In genomic region chr7:4501558-4502397, GRCm38 (mm10) we compare ENCODE assay signal across 8 mouse cellular contexts. TPM values are rescaled to one million over a fixed set of nuclear protein-coding genes. Genes with fewer than 3 reads are reported as not detected.
A peak's percentile ranks its signal among the peaks of the same experiment; 100 is the strongest.
DNase-seq lines count a peak whose midpoint lies in the region; ATAC-seq and TF ChIP-seq lines count a peak whose summit lies in the region.

TSS of gene Ppp1r12c (minus strand) at chr7:4501680.

- peak; percentile 86 for DNase-seq in 3134 (ENCODE audit: extremely low read depth, insufficient read length, low spot score)
- DNase-seq in adrenal gland, postnatal 4 days (ENCODE audit: low spot score in 2 of 2), result peak; percentile 88
- peak; percentile 97 for DNase-seq in embryonic facial prominence, embryonic 14.5 days (ENCODE audit: low spot score)
- peak; percentile 97 for DNase-seq in heart, adult 8-10 months (ENCODE audit: low spot score)
- peak; percentile 95 for DNase-seq in kidney, adult 9 months
- DNase-seq in limb, embryonic 14.5 days (ENCODE audit: low spot score), result peak; percentile 94
- peak; percentile 97 for DNase-seq in midbrain, postnatal 0 days (ENCODE audit: low spot score)
- DNase-seq in spleen, postnatal 14 days (ENCODE audit: low spot score in 2 of 2), result peak; percentile 92 to 96

- H3K4me1 ChIP-seq in embryonic facial prominence, embryonic 14.5 days (ENCODE audit: control insufficient read depth, insufficient read depth, low read length), result peaks cover 22% of the 10 kb centered on the region
- peaks cover 29% of the 10 kb centered on the region for H3K4me1 ChIP-seq in limb, embryonic 14.5 days (ENCODE audit: control insufficient read depth, insufficient read depth, low read length)
- peaks cover 20% of the 10 kb centered on the region; the same call in 1 of the 2 replicates for H3K4me1 ChIP-seq in midbrain, postnatal 0 days (ENCODE audit: insufficient read depth, low read length)

- TF ChIP-seq CTCF in midbrain, postnatal 0 days (IDR thresholded peaks at IDR 0.05), result no peak

- H3K4me2 ChIP-seq in embryonic facial prominence, embryonic 14.5 days (ENCODE audit: low read depth, low read length), result peak within 1 kb of the TSS; percentile 66
- peak within 1 kb of the TSS; percentile 73 for H3K4me2 ChIP-seq in limb, embryonic 14.5 days (replicated peaks; ENCODE audit: low read depth, low read length, severe bottlenecking)
- H3K4me2 ChIP-seq in midbrain, postnatal 0 days (ENCODE audit: low read depth, low read length, poor library complexity, severe bottlenecking), result peak within 1 kb of the TSS; percentile 78

- WGBS in embryonic facial prominence, embryonic 14.5 days, result under 1% methylated on average over 35 of the region's 62 CpGs
- under 1% methylated on average over 40 of the region's 62 CpGs for WGBS in limb, embryonic 14.5 days
- under 1% methylated on average over 43 of the region's 62 CpGs for WGBS in midbrain, postnatal 0 days

- H3K27me3 ChIP-seq in embryonic facial prominence, embryonic 14.5 days (replicated peaks; ENCODE audit: control insufficient read depth, insufficient read depth, low read length), result no peaks in the 10 kb centered on the region
- no peaks in the 10 kb centered on the region for H3K27me3 ChIP-seq in limb, embryonic 14.5 days (ENCODE audit: control insufficient read depth, insufficient read depth, low read length)
- H3K27me3 ChIP-seq in midbrain, postnatal 0 days (ENCODE audit: insufficient read depth, low read length), result no peaks in the 10 kb centered on the region

- 0 out of 2 replicates have a peak, but pooled peaks have one; percentile 43 for TF ChIP-seq POLR2A in limb, embryonic 14.5 days (IDR thresholded peaks at IDR 0.05; ENCODE audit: borderline replicate concordance, extremely low read depth, insufficient read depth, insufficient read length)

- no peaks in the 10 kb centered on the region for H3K9me3 ChIP-seq in embryonic facial prominence, embryonic 14.5 days (ENCODE audit: control insufficient read depth, low read length)
- H3K9me3 ChIP-seq in limb, embryonic 14.5 days (ENCODE audit: control insufficient read depth, low read length), result no peaks in the 10 kb centered on the region
- no peaks in the 10 kb centered on the region for H3K9me3 ChIP-seq in midbrain, postnatal 0 days (ENCODE audit: low read length)

- H3K9ac ChIP-seq in embryonic facial prominence, embryonic 14.5 days (ENCODE audit: low read depth, low read length), result peak within 1 kb of the TSS; percentile 96
- H3K9ac ChIP-seq in limb, embryonic 14.5 days (ENCODE audit: low read depth, low read length, severe bottlenecking), result peak within 1 kb of the TSS; percentile 91
- H3K9ac ChIP-seq in midbrain, postnatal 0 days (replicated peaks; ENCODE audit: low read length, poor library complexity, severe bottlenecking), result peak within 1 kb of the TSS; percentile 95

- peak within 1 kb of the TSS; percentile 86 for H3K27ac ChIP-seq in embryonic facial prominence, embryonic 14.5 days (replicated peaks; ENCODE audit: low read depth, low read length)
- H3K27ac ChIP-seq in limb, embryonic 14.5 days (replicated peaks; ENCODE audit: low read depth, low read length), result peak within 1 kb of the TSS; percentile 88
- H3K27ac ChIP-seq in midbrain, postnatal 0 days (ENCODE audit: low read depth, low read length), result peak within 1 kb of the TSS; percentile 88

- peak; percentile 95 for ATAC-seq in embryonic facial prominence, embryonic 14.5 days (ENCODE audit: low read depth)
- ATAC-seq in limb, embryonic 14.5 days (ENCODE audit: low FRiP score, low read depth), result peak; percentile 94
- peak; percentile 93 for ATAC-seq in midbrain, postnatal 0 days (ENCODE audit: low FRiP score)

- peak within 1 kb of the TSS; percentile 87 for H3K4me3 ChIP-seq in embryonic facial prominence, embryonic 14.5 days (ENCODE audit: low read depth, low read length)
- H3K4me3 ChIP-seq in limb, embryonic 14.5 days (replicated peaks; ENCODE audit: low read length), result peak within 1 kb of the TSS; percentile 78
- peak within 1 kb of the TSS; percentile 89 for H3K4me3 ChIP-seq in midbrain, postnatal 0 days (ENCODE audit: low read depth, low read length)

- 0 out of 2 replicates have a peak, but pooled peaks cover 7% of the 10 kb centered on the region for H3K36me3 ChIP-seq in embryonic facial prominence, embryonic 14.5 days (ENCODE audit: control insufficient read depth, insufficient read depth, low read length)
- peaks cover 8% of the 10 kb centered on the region for H3K36me3 ChIP-seq in limb, embryonic 14.5 days (ENCODE audit: control insufficient read depth, insufficient read depth, low read length)
- peaks cover 6% of the 10 kb centered on the region for H3K36me3 ChIP-seq in midbrain, postnatal 0 days (ENCODE audit: insufficient read depth, low read length)

RNA-seq across cellular contexts. Expression of gene Ppp1r12c, which starts in this region (rescaled TPM):
- 100 to 1,000 TPM; 106 to 112 TPM for total RNA-seq in adrenal gland, postnatal 4 days (2021)
- 49.2 and 50.8 TPM in 2 replicates for polyA plus RNA-seq in embryonic facial prominence, embryonic 14.5 days (2014; fragmentation: Nextera tagmentation; extraction: Ambion mirVana)
- 10 to 100 TPM; 55.6 to 74.8 (median 61.6) TPM for total RNA-seq in heart, adult 8-10 months (2022)
- 89.6 and 103 TPM in 2 replicates for polyA plus RNA-seq in limb, embryonic 14.5 days (2012; rRNA removed)
- polyA plus RNA-seq in limb, embryonic 14.5 days (2014; fragmentation: Nextera tagmentation; extraction: Ambion mirVana), result 59.1 and 68.6 TPM in 2 replicates
- 75.5 and 114 TPM in 2 replicates for total RNA-seq in midbrain, postnatal 0 days (2014; rRNA removed)
- 34.6 and 35.0 TPM in 2 replicates for polyA plus RNA-seq in midbrain, postnatal 0 days (2015; fragmentation: Nextera tagmentation; extraction: Ambion mirVana)

Comparison
In these comparisons a context has a peak if more than half of its experiments do, and no peak if none do; other contexts are left out.
1. Peak in every context shown above with its lines: DNase-seq, ATAC-seq, H3K4me3 ChIP-seq and H3K27ac ChIP-seq.